8 mouse cellular contexts compared by ENCODE assay signal in the genomic region with DNA sequence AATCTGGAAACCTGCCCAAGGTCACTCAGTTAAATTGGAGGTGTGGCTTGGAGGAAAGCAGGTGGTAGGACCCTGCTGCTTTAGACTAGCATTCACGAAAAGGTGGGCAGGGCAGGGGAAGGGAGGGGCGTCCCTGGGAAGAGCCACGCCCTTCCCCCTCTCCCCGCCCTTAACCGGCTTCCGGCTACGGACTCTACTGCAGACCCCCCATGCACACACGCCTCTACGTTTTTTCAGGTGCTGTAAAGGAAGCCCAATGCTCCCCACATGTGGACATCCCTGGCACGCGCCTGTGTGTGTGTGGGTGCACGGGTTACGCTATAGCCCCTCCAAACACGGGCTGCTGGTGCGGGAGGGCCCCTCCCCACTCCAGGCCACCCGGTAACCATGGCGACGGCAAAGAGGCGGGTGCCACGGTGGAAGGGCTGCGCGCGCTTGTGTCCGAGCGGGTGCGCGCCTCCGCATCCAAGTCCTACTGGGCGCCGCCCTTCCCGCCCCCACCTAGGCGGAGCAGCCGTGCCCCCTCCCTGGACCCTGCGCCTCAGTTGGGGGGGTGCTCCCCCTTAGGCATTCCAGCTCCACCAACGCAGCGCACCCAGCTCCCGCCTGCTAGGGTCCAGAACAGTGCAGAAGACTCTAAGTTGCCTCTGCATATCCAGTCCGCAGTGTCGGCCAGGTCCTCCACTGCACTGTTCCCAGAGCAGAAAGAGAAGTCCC. TPM values are rescaled to one million over a fixed set of nuclear protein-coding genes. Genes with fewer than 3 reads are reported as not detected.
DNase-seq lines count a peak whose midpoint lies in the region; ATAC-seq and TF ChIP-seq lines count a peak whose summit lies in the region.

No protein-coding gene starts in this region.

- H3K79me2 ChIP-seq in CH12.LX (replicated peaks; ENCODE audit: control insufficient read depth, extremely low read depth, insufficient read depth, poor library complexity, severe bottlenecking) = no peaks in the 10 kb centered on the region

- TF ChIP-seq CTCF in CH12.LX (conservative IDR thresholded peaks at IDR 0.05 in 1 of 2, IDR thresholded peaks at IDR 0.05 in 1 of 2; ENCODE audit: low read depth in 2 of 2, low read length in 2 of 2) = no peak
- TF ChIP-seq CTCF in heart, postnatal 0 days (IDR thresholded peaks at IDR 0.05; ENCODE audit: low read depth) = no peak

- no peak for DNase-seq in CH12.LX (ENCODE audit: extremely low read depth)
- peak; percentile 84 for DNase-seq in adrenal gland, postnatal 10 days
- no peak for DNase-seq in heart, postnatal 0 days (ENCODE audit: low spot score)
- peak; percentile 65 to 82 for DNase-seq in kidney, postnatal 25 days
- no peak for DNase-seq in liver, embryonic 13.5 days
- DNase-seq in thymus, postnatal 14 days = peak; percentile 88

- H3K9me3 ChIP-seq in CH12.LX (replicated peaks; ENCODE audit: low read length) = no peaks in the 10 kb centered on the region
- H3K9me3 ChIP-seq in embryonic facial prominence, embryonic 12.5 days = no peaks in the 10 kb centered on the region
- H3K9me3 ChIP-seq in heart, postnatal 0 days (replicated peaks; ENCODE audit: control insufficient read depth, low read length) = no peaks in the 10 kb centered on the region
- no peaks in the 10 kb centered on the region for H3K9me3 ChIP-seq in liver, embryonic 13.5 days (replicated peaks)
- H3K9me3 ChIP-seq in neural tube, embryonic 13.5 days = no peaks in the 10 kb centered on the region

- H3K27ac ChIP-seq in CH12.LX (ENCODE audit: insufficient read depth, low read depth) = no peak overlapping the region
- peak overlapping the region; percentile 77 for H3K27ac ChIP-seq in embryonic facial prominence, embryonic 12.5 days
- H3K27ac ChIP-seq in heart, postnatal 0 days (ENCODE audit: low read depth) = peak overlapping the region; percentile 28; the same call in 1 of the 2 replicates
- H3K27ac ChIP-seq in liver, embryonic 13.5 days = no peak overlapping the region; the same call in 1 of the 2 replicates
- H3K27ac ChIP-seq in neural tube, embryonic 13.5 days (replicated peaks) = peak overlapping the region; percentile 82

- dilution Hi-C loops in CH12.LX (cut with MboI; ENCODE audit: extremely low pct_ligation_motif_present, extremely low pct_unique_long_range_greater_than_20kb, low sequenced_read_pairs) = no loop called here

- H3K4me2 ChIP-seq in CH12.LX (ENCODE audit: insufficient read depth, low read depth, poor library complexity, severe bottlenecking) = peak overlapping the region; percentile 75
- peak overlapping the region; percentile 92 for H3K4me2 ChIP-seq in embryonic facial prominence, embryonic 12.5 days (replicated peaks)
- H3K4me2 ChIP-seq in heart, postnatal 0 days (ENCODE audit: low read depth, low read length) = peak overlapping the region; percentile 98
- H3K4me2 ChIP-seq in liver, embryonic 13.5 days = peak overlapping the region; percentile 70
- peak overlapping the region; percentile 82 for H3K4me2 ChIP-seq in neural tube, embryonic 13.5 days

- WGBS in embryonic facial prominence, embryonic 12.5 days = under 1% methylated on average over 38 of the region's 39 CpGs
- WGBS in heart, postnatal 0 days = 2% methylated on average over 39 of the region's 39 CpGs
- 2% methylated on average over 39 of the region's 39 CpGs for WGBS in liver, embryonic 13.5 days (ENCODE audit: insufficient replicate concordance)
- under 1% methylated on average over 39 of the region's 39 CpGs for WGBS in neural tube, embryonic 13.5 days

- TF ChIP-seq EP300 in CH12.LX (IDR thresholded peaks at IDR 0.05; ENCODE audit: low read length) = no peak
- no peak for TF ChIP-seq EP300 in heart, postnatal 0 days (IDR thresholded peaks at IDR 0.05; ENCODE audit: low read depth)

- in situ Hi-C loops in CH12.LX (cut with MboI; ENCODE audit: low pct_ligation_motif_present, low pct_unique_long_range_greater_than_20kb, low sequenced_read_pairs) = no loop called here

- H3K36me3 ChIP-seq in CH12.LX (replicated peaks in 1 of 2; ENCODE audit: control insufficient read depth in 1 of 2, insufficient read depth in 1 of 2, low read length in 1 of 2) = no peaks in the 10 kb centered on the region
- peaks cover 38% of the 10 kb centered on the region for H3K36me3 ChIP-seq in embryonic facial prominence, embryonic 12.5 days
- peaks cover 17% of the 10 kb centered on the region for H3K36me3 ChIP-seq in heart, postnatal 0 days (replicated peaks; ENCODE audit: control insufficient read depth, insufficient read depth, low read length)
- H3K36me3 ChIP-seq in liver, embryonic 13.5 days = peaks cover 6% of the 10 kb centered on the region; the same call in 1 of the 2 replicates
- H3K36me3 ChIP-seq in neural tube, embryonic 13.5 days = peaks cover 31% of the 10 kb centered on the region

- peaks cover 0 to 5% of the 10 kb centered on the region in 2 experiments; a peak in 2 of 4 replicates for H3K4me1 ChIP-seq in CH12.LX (ENCODE audit: control insufficient read depth in 1 of 2, insufficient read depth in 2 of 2)
- H3K4me1 ChIP-seq in embryonic facial prominence, embryonic 12.5 days = peaks cover 45% of the 10 kb centered on the region
- H3K4me1 ChIP-seq in heart, postnatal 0 days (ENCODE audit: control insufficient read depth, insufficient read depth) = peaks cover 18% of the 10 kb centered on the region
- peaks cover 16% of the 10 kb centered on the region for H3K4me1 ChIP-seq in liver, embryonic 13.5 days (replicated peaks)
- peaks cover 91% of the 10 kb centered on the region for H3K4me1 ChIP-seq in neural tube, embryonic 13.5 days (replicated peaks)

- H3K9ac ChIP-seq in CH12.LX (ENCODE audit: insufficient read depth, low read depth) = no peak overlapping the region
- H3K9ac ChIP-seq in embryonic facial prominence, embryonic 12.5 days = peak overlapping the region; percentile 46
- peak overlapping the region; percentile 51 for H3K9ac ChIP-seq in heart, postnatal 0 days (replicated peaks; ENCODE audit: low read depth, low read length)
- 0 out of 2 replicates have a peak overlapping the region, but pooled peaks have one; percentile 29 for H3K9ac ChIP-seq in liver, embryonic 13.5 days
- H3K9ac ChIP-seq in neural tube, embryonic 13.5 days = peak overlapping the region; percentile 72

- no peak for TF ChIP-seq RAD21 in CH12.LX (IDR thresholded peaks at IDR 0.05; ENCODE audit: low read depth, low read length)

- H3K4me3 ChIP-seq in CH12.LX (replicated peaks in 1 of 3; ENCODE audit: low read depth in 2 of 3, low read length in 2 of 3, poor library complexity in 1 of 3) = peak overlapping the region in 1 of 3 experiments; percentile 60
- peak overlapping the region; percentile 50 for H3K4me3 ChIP-seq in embryonic facial prominence, embryonic 12.5 days
- peak overlapping the region; percentile 64 for H3K4me3 ChIP-seq in heart, postnatal 0 days (ENCODE audit: low read depth, low read length)
- peak overlapping the region; percentile 49 for H3K4me3 ChIP-seq in liver, embryonic 13.5 days (replicated peaks)
- peak overlapping the region; percentile 47 for H3K4me3 ChIP-seq in neural tube, embryonic 13.5 days

- peaks cover 98% of the 10 kb centered on the region for H3K27me3 ChIP-seq in CH12.LX (replicated peaks)
- H3K27me3 ChIP-seq in embryonic facial prominence, embryonic 12.5 days = no peaks in the 10 kb centered on the region
- no peaks in the 10 kb centered on the region for H3K27me3 ChIP-seq in heart, postnatal 0 days (ENCODE audit: control insufficient read depth, insufficient read depth, low read length)
- H3K27me3 ChIP-seq in liver, embryonic 13.5 days = no peaks in the 10 kb centered on the region
- no peaks in the 10 kb centered on the region for H3K27me3 ChIP-seq in neural tube, embryonic 13.5 days

- peak; percentile 70 for ATAC-seq in embryonic facial prominence, embryonic 12.5 days (ENCODE audit: insufficient number of reproducible peaks, insufficient read depth, low FRiP score, low TSS enrichment)
- peak; percentile 72 for ATAC-seq in heart, postnatal 0 days (ENCODE audit: insufficient read depth, low read depth)
- peak; percentile 39 for ATAC-seq in liver, embryonic 13.5 days (ENCODE audit: low read depth)
- ATAC-seq in neural tube, embryonic 13.5 days (ENCODE audit: low read depth) = peak; percentile 53

- no peak for TF ChIP-seq POLR2A in CH12.LX (IDR thresholded peaks at IDR 0.05; ENCODE audit: low read depth, low read length)

TF ChIP-seq in CH12.LX, 34 proteins besides CTCF, POLR2A, EP300 and RAD21:
- TF ChIP-seq ZC3H11A (IDR thresholded peaks at IDR 0.05; ENCODE audit: low read depth, low read length) (no peak), NELFE (IDR thresholded peaks at IDR 0.05; ENCODE audit: low read depth, low read length) (no peak), GABPA (IDR thresholded peaks at IDR 0.05; ENCODE audit: insufficient replicate concordance, low read depth, low read length) (no peak), BHLHE40 (IDR thresholded peaks at IDR 0.05; ENCODE audit: low read depth, low read length) (no peak), POLR2AphosphoS2 (IDR thresholded peaks at IDR 0.05; ENCODE audit: low read depth, low read length) (no peak), MAX (IDR thresholded peaks at IDR 0.05; ENCODE audit: low read length) (no peak), ZNF384 (IDR thresholded peaks at IDR 0.05; ENCODE audit: low read depth, low read length) (no peak), MXI1 (IDR thresholded peaks at IDR 0.05; ENCODE audit: low read depth, low read length) (no peak), CHD2 (IDR thresholded peaks at IDR 0.05; ENCODE audit: low read length) (no peak), TCF12 (IDR thresholded peaks at IDR 0.05; ENCODE audit: low read depth, low read length) (no peak), JUND (conservative IDR thresholded peaks at IDR 0.05; ENCODE audit: low read depth, low read length) (no peak), MEF2A (IDR thresholded peaks at IDR 0.05; ENCODE audit: borderline replicate concordance, low read depth, low read length) (no peak), HCFC1 (IDR thresholded peaks at IDR 0.05; ENCODE audit: low read depth, low read length) (no peak)

RNA-seq across cellular contexts. Expression of gene Ptprf, which starts 30.5 kb away (rescaled TPM):
- 0.13 and 0.21 TPM in 2 replicates for total RNA-seq in CH12.LX (2012; rRNA removed)
- total RNA-seq in CH12.LX (2014; rRNA removed) = not detected in 2 replicates
- polyA plus RNA-seq in CH12.LX (2012; ENCODE audit: insufficient read length, low read depth) = 0.11 and 0.14 TPM in 2 replicates
- total RNA-seq in adrenal gland, postnatal 10 days (2021) = 10 to 100 TPM; 66.0 to 69.3 TPM
- polyA plus RNA-seq in embryonic facial prominence, embryonic 12.5 days (2016; fragmentation: Nextera tagmentation; extraction: Ambion mirVana) = 90.7 and 98.6 TPM in 2 replicates
- total RNA-seq in heart, postnatal 0 days (2014; rRNA removed; ENCODE audit: low replicate concordance) = 33.7 and 40.8 TPM in 2 replicates
- 5.2 and 5.9 TPM in 2 replicates for polyA plus RNA-seq in heart, postnatal 0 days (2015; fragmentation: Nextera tagmentation; extraction: Ambion mirVana)
- 7.9 and 9.5 TPM in 2 replicates for polyA plus RNA-seq in liver, embryonic 13.5 days (2015; fragmentation: Nextera tagmentation; extraction: Ambion mirVana)
- 81.1 and 82.2 TPM in 2 replicates for polyA plus RNA-seq in neural tube, embryonic 13.5 days (2015; fragmentation: Nextera tagmentation; extraction: Ambion mirVana)

Comparison
In these comparisons a context has a peak if more than half of its experiments do, and no peak if none do; other contexts are left out.
1. DNase-seq: peak in adrenal gland, postnatal 10 days (single experiment), kidney, postnatal 25 days (2 of 2) and thymus, postnatal 14 days (single experiment); none in CH12.LX (single experiment), heart, postnatal 0 days (single experiment) and liver, embryonic 13.5 days (single experiment).
2. H3K27ac ChIP-seq: peak in embryonic facial prominence, embryonic 12.5 days (single experiment), heart, postnatal 0 days (single experiment) and neural tube, embryonic 13.5 days (single experiment); none in CH12.LX (single experiment) and liver, embryonic 13.5 days (single experiment).
3. Peak in every context shown above with its lines, with median percentiles within 50 percentile points of each other: H3K4me2 ChIP-seq and ATAC-seq.